Mouse (Mus musculus) lung, postnatal 0 days (tissue): ENCODE data around the gene Tfr2. TPM values are rescaled to one million over a fixed set of nuclear protein-coding genes. Genes with fewer than 3 reads are reported as not detected.
A peak's percentile ranks its signal among the peaks of the same experiment; 100 is the strongest.

Experiments
- ATAC-seq: fragments of 200-750 bp; cut with Nextera tagmentation; 2 replicates; pipeline ENCODE4 v1.8.0; 2017; ENCODE audit warnings: moderate library complexity
- DNase-seq: peaks from one replicate; pipeline ENCODE4 v3.0.0-alpha.2; 2016; ENCODE audit warnings: low spot score
- H3K27ac ChIP-seq: fragments of 300-500 bp; sonication (generic); 2 replicates; pipeline ENCODE4 v1.5.1; 2014; ENCODE audit warnings: antibody characterized with exemption, mild to moderate bottlenecking, low read length, mixed read lengths
- H3K27me3 ChIP-seq: fragments of 300-500 bp; sonication (generic); replicated peaks from 2 replicates; pipeline ENCODE4 v1.6.1; 2014; ENCODE audit warnings: low read length, mixed read lengths; ENCODE audit not compliant: insufficient read depth
- H3K36me3 ChIP-seq: fragments of 300-500 bp; sonication (generic); 2 replicates; pipeline ENCODE4 v1.6.1; 2014; ENCODE audit warnings: low read length, mixed read lengths; ENCODE audit not compliant: insufficient read depth
- H3K4me1 ChIP-seq: fragments of 300-500 bp; sonication (generic); 2 replicates; pipeline ENCODE4 v1.6.1; 2014; ENCODE audit warnings: antibody characterized with exemption, low read depth, low read length, mixed read lengths; ENCODE audit not compliant: insufficient read depth
- H3K4me2 ChIP-seq: fragments of 300-500 bp; sonication (generic); replicated peaks from 2 replicates; pipeline ENCODE4 v1.6.1; 2014; ENCODE audit warnings: low read depth, mild to moderate bottlenecking, low read length, moderate library complexity, mixed read lengths
- H3K4me3 ChIP-seq: fragments of 300-500 bp; sonication (generic); 2 replicates; pipeline ENCODE4 v1.5.1; 2014; ENCODE audit warnings: low read depth, low read length
- H3K9ac ChIP-seq: fragments of 300-500 bp; sonication (generic); replicated peaks from 2 replicates; pipeline ENCODE4 v1.6.1; 2014; ENCODE audit warnings: low read depth, mild to moderate bottlenecking
- H3K9me3 ChIP-seq: fragments of 300-500 bp; sonication (generic); 2 replicates; pipeline ENCODE4 v1.6.1; 2016; ENCODE audit warnings: low read length, mixed read lengths
- CTCF ChIP-seq: IDR thresholded peaks from 2 replicates; pipeline ENCODE4 v1.5.1; 2016; ENCODE audit warnings: antibody characterized with exemption, mild to moderate bottlenecking
- EP300 ChIP-seq: IDR thresholded peaks from 2 replicates; pipeline ENCODE4 v1.6.1; 2016; ENCODE audit warnings: antibody characterized with exemption, mild to moderate bottlenecking, control low read depth
- WGBS: fragments of 180-500 bp; shearing (Covaris S2); extraction: QIAGEN DNeasy Blood & Tissue Kit; methylation state at CpG from one replicate; pipeline ENCODE4 v1.1.7; 2014; 5-methylcytosine and 5-hydroxymethylcytosine counted together
- polyA plus RNA-seq: library from polyadenylated mRNA; unstranded; fragments of >200 nt; fragmentation: Nextera tagmentation; extraction: Ambion mirVana; gene quantifications from 2 replicates; pipeline ENCODE4 v1.2.1, GENCODE M21; 2015

The Tfr2 gene
- polyA plus RNA-seq, 1 experiment from 2014 or later: 0.33 TPM

- DNase-seq: no peak
- ATAC-seq: no peak
- WGBS: 65% methylated on average over 6 of the region's 6 CpGs
- TF ChIP-seq EP300: no peak
- TF ChIP-seq CTCF: no peak
- Histone ChIP-seq H3K9me3 (no peaks in the 10 kb centered on the region), H3K4me1 (no peaks in the 10 kb centered on the region), H3K36me3 (no peaks in the 10 kb centered on the region), H3K9ac (no peak overlapping the region), H3K27ac (no peak overlapping the region), H3K4me3 (no peak overlapping the region), H3K27me3 (no peaks in the 10 kb centered on the region), H3K4me2 (no peak overlapping the region)
These were observed 24.7 kb upstream of the Tfr2 start for GRCm38 (mm10) chr5:137544926-137545325.

DNA sequence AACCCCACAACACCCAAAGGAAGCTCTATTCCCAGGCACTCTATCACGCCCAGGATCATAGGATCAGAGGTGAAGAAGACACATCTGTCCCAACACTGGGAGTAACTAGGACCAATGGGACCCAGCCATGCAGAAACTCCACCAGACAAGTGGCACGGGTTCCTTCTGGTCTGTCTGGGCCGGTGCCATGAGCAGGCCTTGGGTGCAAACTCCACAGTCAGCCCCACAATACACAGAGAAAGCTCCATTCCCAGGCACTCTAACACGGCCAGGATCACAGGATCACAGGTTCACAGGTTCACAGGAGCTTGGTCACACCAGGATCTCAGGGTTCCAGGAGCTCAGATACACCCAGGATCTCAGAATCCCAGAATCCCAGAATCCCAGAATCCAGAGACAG, 24.0 kb upstream of the Tfr2 start:
- no peak overlapping the region for H3K27ac ChIP-seq
- no peaks in the 10 kb centered on the region for H3K36me3 ChIP-seq
- H3K9me3 ChIP-seq: no peaks in the 10 kb centered on the region
- no peak overlapping the region for H3K4me2 ChIP-seq
- no peak for TF ChIP-seq CTCF
- TF ChIP-seq EP300: no peak
- no peaks in the 10 kb centered on the region for H3K4me1 ChIP-seq
- ATAC-seq (no peak), DNase-seq (no peak)
- H3K4me3 ChIP-seq: no peak overlapping the region
- H3K27me3 ChIP-seq: no peaks in the 10 kb centered on the region
- 63% methylated on average over 4 of the region's 4 CpGs for WGBS
- H3K9ac ChIP-seq: no peak overlapping the region

GRCm38 (mm10) chr5:137549840-137550239, 19.8 kb upstream of the Tfr2 start:
- no peaks in the 10 kb centered on the region for H3K36me3 ChIP-seq
- TF ChIP-seq EP300: no peak
- TF ChIP-seq CTCF: no peak
- no peak overlapping the region for H3K9ac ChIP-seq
- no peak overlapping the region for H3K4me3 ChIP-seq
- ATAC-seq (no peak), DNase-seq (no peak)
- no peaks in the 10 kb centered on the region for H3K9me3 ChIP-seq
- H3K27me3 ChIP-seq: 0 out of 2 replicates have a peak, but pooled peaks cover 6% of the 10 kb centered on the region
- H3K4me2 ChIP-seq: no peak overlapping the region
- H3K27ac ChIP-seq: no peak overlapping the region
- 78% methylated on average over 2 of the region's 2 CpGs for WGBS
- H3K4me1 ChIP-seq: no peaks in the 10 kb centered on the region

- H3K4me3 ChIP-seq: no peak overlapping the region
- H3K27ac ChIP-seq: no peak overlapping the region
- no peak for ATAC-seq
- 0 out of 2 replicates have a peak, but pooled peaks cover 6% of the 10 kb centered on the region for H3K27me3 ChIP-seq
- 63% methylated on average over 5 of the region's 5 CpGs for WGBS
- no peak for TF ChIP-seq EP300
- peak; percentile 56 for TF ChIP-seq CTCF
- H3K36me3 ChIP-seq: no peaks in the 10 kb centered on the region
- H3K9ac ChIP-seq: no peak overlapping the region
- no peaks in the 10 kb centered on the region for H3K4me1 ChIP-seq
- H3K9me3 ChIP-seq: no peaks in the 10 kb centered on the region
- no peak for DNase-seq
- no peak overlapping the region for H3K4me2 ChIP-seq
These were observed 18.5 kb upstream of the Tfr2 start for GRCm38 (mm10) chr5:137551119-137551518.

DNA sequence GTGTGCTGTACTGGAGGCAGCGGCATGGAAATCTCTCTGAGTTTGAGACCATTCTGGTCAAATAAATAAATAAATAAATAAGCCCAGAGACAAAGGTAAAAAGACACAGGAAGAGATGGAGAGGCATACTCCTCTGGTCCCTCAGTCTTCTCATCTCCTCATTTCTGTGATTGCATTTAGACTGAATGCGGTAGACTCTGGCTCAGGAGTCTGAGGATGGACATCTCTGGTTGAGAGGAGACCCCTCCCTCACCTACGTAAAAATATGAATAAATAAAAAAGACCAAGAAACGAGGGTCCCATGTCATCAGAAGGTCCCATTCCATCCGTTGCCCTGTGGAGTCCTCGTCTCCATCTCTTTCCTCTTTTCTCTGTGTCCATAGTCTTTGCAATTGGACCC, 16.6 kb upstream of the Tfr2 start:
- ATAC-seq: no peak
- Histone ChIP-seq H3K9ac (no peak overlapping the region), H3K4me1 (no peaks in the 10 kb centered on the region), H3K9me3 (no peaks in the 10 kb centered on the region), H3K4me2 (0 out of 2 replicates have a peak overlapping the region, but pooled peaks have one; percentile 5), H3K27ac (no peak overlapping the region), H3K27me3 (0 out of 2 replicates have a peak, but pooled peaks cover 6% of the 10 kb centered on the region), H3K4me3 (no peak overlapping the region), H3K36me3 (no peaks in the 10 kb centered on the region)
- 21% methylated on average over 6 of the region's 6 CpGs for WGBS
- TF ChIP-seq CTCF (no peak), EP300 (no peak)
- DNase-seq: no peak

DNA sequence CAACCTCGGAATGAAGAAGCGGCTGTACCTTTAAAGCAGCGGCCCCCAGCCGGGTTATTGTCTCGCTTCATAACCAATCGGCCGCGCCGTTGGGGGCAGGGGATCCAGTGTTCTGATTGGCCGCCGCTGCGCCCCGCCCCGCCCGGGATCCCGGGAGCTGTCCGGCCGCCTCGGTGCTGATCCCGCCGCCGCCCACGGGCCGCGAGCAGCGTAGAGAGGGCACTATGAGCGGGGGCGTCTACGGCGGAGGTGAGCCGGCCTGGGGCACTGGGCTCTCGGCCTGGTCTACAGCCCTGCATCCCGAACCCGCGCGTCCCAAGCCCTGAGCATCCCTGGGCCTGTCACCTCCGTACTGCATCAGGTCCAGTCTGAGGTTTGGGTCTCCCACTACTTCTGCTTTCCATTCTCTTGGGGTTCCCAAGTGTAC, 16.2 kb upstream of the Tfr2 start, which contains the start of gene Actl6b:
TSS of gene Actl6b (plus strand) at position 107 of the 427 bp plus-strand sequence.
- peak; percentile 46 for DNase-seq
- no peak within 1 kb of the TSS for H3K4me3 ChIP-seq
- peak; percentile 81 for ATAC-seq

More for the DNA sequence above, 16.2 kb upstream of the Tfr2 start, which contains the start of gene Actl6b:
- Histone ChIP-seq H3K27me3 (0 out of 2 replicates have a peak, but pooled peaks cover 6% of the 10 kb centered on the region), H3K4me2 (0 out of 2 replicates have a peak within 1 kb of the TSS, but pooled peaks have one; percentile 5), H3K4me1 (no peaks in the 10 kb centered on the region), H3K27ac (no peak within 1 kb of the TSS), H3K9ac (no peak within 1 kb of the TSS), H3K9me3 (no peaks in the 10 kb centered on the region), H3K36me3 (no peaks in the 10 kb centered on the region)
- no peak for TF ChIP-seq EP300
- no peak for TF ChIP-seq CTCF
- 4% methylated on average over 32 of the region's 37 CpGs for WGBS
